Mouse (Mus musculus) erythroblast, embryonic 14.5 days (primary cell): Measurements from ENCODE around the gene Moap1. TPM values are rescaled to one million over a fixed set of nuclear protein-coding genes. Genes with fewer than 3 reads are reported as not detected.

Experiments
- H3K27me3 ChIP-seq: 2 replicates; pipeline ENCODE4 v1.6.1; 2012; ENCODE audit warnings: inconsistent platforms; ENCODE audit not compliant: control insufficient read depth
- H3K36me3 ChIP-seq: 2 replicates; pipeline ENCODE4 v1.6.1; 2012; ENCODE audit warnings: mild to moderate bottlenecking, inconsistent platforms; ENCODE audit not compliant: control insufficient read depth
- H3K4me1 ChIP-seq: 2 replicates; pipeline ENCODE4 v1.6.1; 2012; ENCODE audit warnings: inconsistent platforms; ENCODE audit not compliant: control insufficient read depth
- H3K4me3 ChIP-seq: replicated peaks from 2 replicates; pipeline ENCODE3; 2012; ENCODE audit warnings: moderate library complexity, mild to moderate bottlenecking, inconsistent platforms
- H3K9me3 ChIP-seq: 2 replicates; pipeline ENCODE4 v1.6.1; 2012; ENCODE audit warnings: low read length, inconsistent platforms, mixed read lengths; ENCODE audit not compliant: control insufficient read depth
- GATA1 ChIP-seq: IDR thresholded peaks from 2 replicates; pipeline ENCODE4 v1.6.1; 2012; ENCODE audit warnings: low read length, inconsistent platforms, mixed read lengths
- TAL1 ChIP-seq: IDR thresholded peaks from 3 replicates; pipeline ENCODE4 v1.6.1; 2012; ENCODE audit warnings: low read length, inconsistent platforms, mixed read lengths
- polyA plus RNA-seq: library from polyadenylated mRNA; stranded (reverse); fragments of >175 nt; gene quantifications from 2 replicates; pipeline ENCODE4 v1.2.3, GENCODE M21; 2012

Moap1 gene
- polyA plus RNA-seq, 1 experiment = not detected

- Histone ChIP-seq H3K36me3 (no peaks in the 10 kb centered on the region), H3K4me1 (peaks cover 47% of the 10 kb centered on the region), H3K9me3 (no peaks in the 10 kb centered on the region), H3K4me3 (no peak overlapping the region), H3K27me3 (peaks cover 30% of the 10 kb centered on the region)
- TF ChIP-seq GATA1 = no peak
- TF ChIP-seq TAL1 = no peak
Measured at GRCm38 (mm10) chr12:102703441-102703840, 40.0 kb downstream of the Moap1 start.

GRCm38 (mm10) chr12:102703111-102703412, 40.4 kb downstream of the Moap1 start:
- TF ChIP-seq GATA1 (no peak), TAL1 (no peak)
- Histone ChIP-seq H3K9me3 (no peaks in the 10 kb centered on the region), H3K4me1 (peaks cover 51% of the 10 kb centered on the region), H3K36me3 (no peaks in the 10 kb centered on the region), H3K27me3 (peaks cover 30% of the 10 kb centered on the region), H3K4me3 (no peak overlapping the region)

- H3K36me3 ChIP-seq = no peaks in the 10 kb centered on the region
- peaks cover 56% of the 10 kb centered on the region for H3K4me1 ChIP-seq
- H3K9me3 ChIP-seq = no peaks in the 10 kb centered on the region
- H3K4me3 ChIP-seq = no peak overlapping the region
- TF ChIP-seq GATA1 (no peak), TAL1 (no peak)
- peaks cover 30% of the 10 kb centered on the region for H3K27me3 ChIP-seq
Measured at GRCm38 (mm10) chr12:102702356-102703110, 40.9 kb downstream of the Moap1 start.

GRCm38 (mm10) chr12:102701691-102702207, 41.7 kb downstream of the Moap1 start:
- H3K27me3 ChIP-seq = peaks cover 25% of the 10 kb centered on the region
- TF ChIP-seq TAL1 = no peak
- no peak for TF ChIP-seq GATA1
- no peaks in the 10 kb centered on the region for H3K36me3 ChIP-seq
- peaks cover 63% of the 10 kb centered on the region for H3K4me1 ChIP-seq
- no peak overlapping the region for H3K4me3 ChIP-seq
- no peaks in the 10 kb centered on the region for H3K9me3 ChIP-seq

- Histone ChIP-seq H3K4me3 (no peak overlapping the region), H3K4me1 (peaks cover 69% of the 10 kb centered on the region), H3K36me3 (no peaks in the 10 kb centered on the region), H3K27me3 (peaks cover 14% of the 10 kb centered on the region), H3K9me3 (no peaks in the 10 kb centered on the region)
- TF ChIP-seq TAL1 = no peak
- no peak for TF ChIP-seq GATA1
Measured at GRCm38 (mm10) chr12:102700453-102700852, 43.0 kb downstream of the Moap1 start.

- no peaks in the 10 kb centered on the region for H3K9me3 ChIP-seq
- H3K4me3 ChIP-seq = no peak overlapping the region
- TF ChIP-seq TAL1 = no peak
- TF ChIP-seq GATA1 = no peak
- H3K27me3 ChIP-seq = peaks cover 9% of the 10 kb centered on the region
- H3K4me1 ChIP-seq = peaks cover 58% of the 10 kb centered on the region
- H3K36me3 ChIP-seq = no peaks in the 10 kb centered on the region
Measured at GRCm38 (mm10) chr12:102699156-102699555, 44.3 kb downstream of the Moap1 start.

- H3K4me1 ChIP-seq = peaks cover 48% of the 10 kb centered on the region
- H3K4me3 ChIP-seq = no peak overlapping the region
- H3K9me3 ChIP-seq = no peaks in the 10 kb centered on the region
- TF ChIP-seq TAL1 = no peak
- TF ChIP-seq GATA1 = no peak
- no peaks in the 10 kb centered on the region for H3K27me3 ChIP-seq
- no peaks in the 10 kb centered on the region for H3K36me3 ChIP-seq
Measured at GRCm38 (mm10) chr12:102698089-102698684, 45.3 kb downstream of the Moap1 start.

- no peak for TF ChIP-seq TAL1
- TF ChIP-seq GATA1 = no peak
- Histone ChIP-seq H3K4me1 (peaks cover 42% of the 10 kb centered on the region), H3K27me3 (no peaks in the 10 kb centered on the region)
Measured at GRCm38 (mm10) chr12:102697381-102697780, 46.1 kb downstream of the Moap1 start.

GRCm38 (mm10) chr12:102696635-102697354, 46.7 kb downstream of the Moap1 start:
- Histone ChIP-seq H3K4me1 (peaks cover 38% of the 10 kb centered on the region), H3K36me3 (no peaks in the 10 kb centered on the region)
- TF ChIP-seq TAL1 (no peak), GATA1 (no peak)

More at GRCm38 (mm10) chr12:102697381-102697780, 46.1 kb downstream of the Moap1 start:
- Histone ChIP-seq H3K9me3 (no peaks in the 10 kb centered on the region), H3K36me3 (no peaks in the 10 kb centered on the region), H3K4me3 (no peak overlapping the region)

More at GRCm38 (mm10) chr12:102696635-102697354, 46.7 kb downstream of the Moap1 start:
- Histone ChIP-seq H3K27me3 (no peaks in the 10 kb centered on the region), H3K4me3 (no peak overlapping the region), H3K9me3 (no peaks in the 10 kb centered on the region)
